In genomic region chr3:27283796-27284195, GRCm38 (mm10) we compare ENCODE assay signal across 10 mouse cellular contexts. TPM values are rescaled to one million over a fixed set of nuclear protein-coding genes. Genes with fewer than 3 reads are reported as not detected.
DNase-seq lines count a peak whose midpoint lies in the region; ATAC-seq and TF ChIP-seq lines count a peak whose summit lies in the region.
"Had no signal": no experiment of that assay in that cellular context is flagged by ENCODE, and none has a peak within 500 bp of the region (broad histone marks: within the 10 kb centered on the region; RNA-seq: fewer than 3 reads in every experiment).

No protein-coding gene starts in this region.

- H3K9me3 ChIP-seq in forebrain, embryonic 16.5 days (ENCODE audit: control insufficient read depth, low read length): no peaks in the 10 kb centered on the region
- no peaks in the 10 kb centered on the region for H3K9me3 ChIP-seq in neural tube, embryonic 15.5 days (replicated peaks)

- no peak overlapping the region for H3K27ac ChIP-seq in layer of hippocampus, adult 2 months
- H3K27ac ChIP-seq in forebrain, embryonic 16.5 days (ENCODE audit: low read length): no peak overlapping the region
- H3K27ac ChIP-seq in neural tube, embryonic 15.5 days (replicated peaks): no peak overlapping the region

- H3K27me3 ChIP-seq in forebrain, embryonic 16.5 days (replicated peaks; ENCODE audit: control insufficient read depth, insufficient read depth, low read length): no peaks in the 10 kb centered on the region
- no peaks in the 10 kb centered on the region for H3K27me3 ChIP-seq in neural tube, embryonic 15.5 days (replicated peaks)

- no peak for ATAC-seq in forebrain, embryonic 16.5 days
- no peak for ATAC-seq in neural tube, embryonic 15.5 days (ENCODE audit: low FRiP score)
- ATAC-seq in CD4-positive, CD25-positive, alpha-beta regulatory T cell, adult 4 months: no peak

- peak overlapping the region; percentile 38 for H3K9ac ChIP-seq in forebrain, embryonic 16.5 days (replicated peaks; ENCODE audit: low read depth, low read length)
- no peak overlapping the region for H3K9ac ChIP-seq in neural tube, embryonic 15.5 days (replicated peaks)

- H3K36me3 ChIP-seq in forebrain, embryonic 16.5 days (ENCODE audit: control insufficient read depth, insufficient read depth): no peaks in the 10 kb centered on the region
- no peaks in the 10 kb centered on the region for H3K36me3 ChIP-seq in neural tube, embryonic 15.5 days

- no peak for TF ChIP-seq CTCF in layer of hippocampus, adult 2 months (conservative IDR thresholded peaks at IDR 0.05)

- peak overlapping the region; percentile 47; the same call in 1 of the 2 replicates for H3K4me3 ChIP-seq in layer of hippocampus, adult 2 months
- no peak overlapping the region for H3K4me3 ChIP-seq in forebrain, embryonic 16.5 days (replicated peaks; ENCODE audit: low read length)
- H3K4me3 ChIP-seq in neural tube, embryonic 15.5 days (replicated peaks): peak overlapping the region; percentile 37

- 42% methylated on average over 7 of the region's 7 CpGs for WGBS in forebrain, embryonic 16.5 days
- 52% methylated on average over 7 of the region's 7 CpGs for WGBS in neural tube, embryonic 15.5 days

- no peak for DNase-seq in layer of hippocampus, adult 2 months (ENCODE audit: low spot score in 2 of 2)
- DNase-seq in layer of hippocampus, adult 18-20 months (ENCODE audit: low spot score in 2 of 2): no peak
- peak; percentile 39 for DNase-seq in kidney, postnatal 14 days
- DNase-seq in adrenal gland, adult (ENCODE audit: inconsistent age in 2 of 2, low spot score in 1 of 2): no peak
- no peak for DNase-seq in thymus, postnatal 14 days
- DNase-seq: left cerebral cortex, postnatal 4 days had no signal

- H3K4me2 ChIP-seq in forebrain, embryonic 16.5 days (ENCODE audit: low read length): peak overlapping the region; percentile 44
- H3K4me2 ChIP-seq in neural tube, embryonic 15.5 days: peak overlapping the region; percentile 70

- peaks cover 7% of the 10 kb centered on the region for H3K4me1 ChIP-seq in forebrain, embryonic 16.5 days (replicated peaks; ENCODE audit: control insufficient read depth, insufficient read depth, low read length)
- peaks cover 14% of the 10 kb centered on the region for H3K4me1 ChIP-seq in neural tube, embryonic 15.5 days

RNA-seq across cellular contexts. Expression of gene Tnfsf10, which starts 33.0 kb away (rescaled TPM):
- total RNA-seq in layer of hippocampus, adult 2 months (2021): 1 to 10 TPM in 1 of 2 experiments, under 1 TPM in 1; 0.83 to 1.4 TPM
- under 1 TPM; 0.63 to 0.72 TPM for total RNA-seq in layer of hippocampus, adult 18-20 months (2021)
- 0.04 and 0.12 TPM in 2 replicates for polyA plus RNA-seq in forebrain, embryonic 16.5 days (2015; fragmentation: Nextera tagmentation; extraction: Ambion mirVana)
- polyA plus RNA-seq in neural tube, embryonic 15.5 days (2015; fragmentation: Nextera tagmentation; extraction: Ambion mirVana): 0.09 and 0.75 TPM in 2 replicates
- 10 to 100 TPM; 18.8 to 20.0 TPM for polyA plus RNA-seq in CD4-positive, CD25-positive, alpha-beta regulatory T cell, adult 4 months (2017; shearing (Covaris generic))
- total RNA-seq: ES-E14 had no signal

Comparison
In these comparisons a context has a peak if more than half of its experiments do, and no peak if none do; other contexts are left out.
1. RNA of gene Tnfsf10, which starts 33.0 kb away (polyA plus RNA-seq): 18.8 to 20.0 TPM in CD4-positive, CD25-positive, alpha-beta regulatory T cell, adult 4 months; 0.09 to 0.75 TPM in neural tube, embryonic 15.5 days and 0.04 to 0.12 TPM in forebrain, embryonic 16.5 days; every median in the first group is over 10 times any median in the second.